Mouse (Mus musculus) lung, postnatal 0 days (tissue): ENCODE results near the gene Zfp523.
A peak's percentile ranks its signal among the peaks of the same experiment; 100 is the strongest.

Experiments
- CTCF ChIP-seq: IDR thresholded peaks from 2 replicates; pipeline ENCODE4 v1.5.1; 2016; ENCODE audit warnings: antibody characterized with exemption, mild to moderate bottlenecking
- EP300 ChIP-seq: IDR thresholded peaks from 2 replicates; pipeline ENCODE4 v1.6.1; 2016; ENCODE audit warnings: antibody characterized with exemption, mild to moderate bottlenecking, control low read depth

GRCm38 (mm10) chr17:28246640-28247039 is 69.7 kb downstream of the Zfp523 start:
- TF ChIP-seq CTCF (peak; percentile 15; the same call in 1 of the 2 replicates), EP300 (no peak)
